Mouse (Mus musculus) stomach, postnatal 0 days (tissue): ENCODE data around the gene Synpo2l. TPM values are rescaled to one million over a fixed set of nuclear protein-coding genes. Genes with fewer than 3 reads are reported as not detected.
A peak's percentile ranks its signal among the peaks of the same experiment; 100 is the strongest.

Experiments used
- ATAC-seq: fragments of 200-750 bp; cut with Nextera tagmentation; 2 replicates; pipeline ENCODE4 v1.8.0; 2017; ENCODE audit not compliant: low FRiP score, low TSS enrichment
- DNase-seq: peaks from one replicate; pipeline ENCODE4 v3.0.0-alpha.2; 2016; ENCODE audit warnings: low spot score
- H3K27ac ChIP-seq: fragments of 300-500 bp; sonication (generic); replicated peaks from 2 replicates; pipeline ENCODE4 v1.5.1; 2014; ENCODE audit warnings: mild to moderate bottlenecking, control low read depth
- H3K27me3 ChIP-seq: fragments of 300-500 bp; sonication (generic); 2 replicates; pipeline ENCODE4 v1.6.1; 2014; ENCODE audit warnings: low read length; ENCODE audit not compliant: control insufficient read depth, insufficient read depth
- H3K36me3 ChIP-seq: fragments of 300-500 bp; sonication (generic); 2 replicates; pipeline ENCODE4 v1.6.1; 2014; ENCODE audit warnings: low read length, mixed read lengths; ENCODE audit not compliant: control insufficient read depth, insufficient read depth
- H3K4me1 ChIP-seq: fragments of 300-500 bp; sonication (generic); replicated peaks from 2 replicates; pipeline ENCODE4 v1.6.1; 2014; ENCODE audit warnings: antibody characterized with exemption; ENCODE audit not compliant: control insufficient read depth, insufficient read depth
- H3K4me2 ChIP-seq: fragments of 300-500 bp; sonication (generic); replicated peaks from 2 replicates; pipeline ENCODE4 v1.6.1; 2014; ENCODE audit warnings: low read depth, mild to moderate bottlenecking, control low read depth, moderate library complexity
- H3K4me3 ChIP-seq: fragments of 300-500 bp; sonication (generic); 2 replicates; pipeline ENCODE4 v1.5.1; 2014; ENCODE audit warnings: low read depth, low read length, control low read depth
- H3K9ac ChIP-seq: fragments of 300-500 bp; sonication (generic); 2 replicates; pipeline ENCODE4 v1.6.1; 2014; ENCODE audit warnings: mild to moderate bottlenecking, low read length, control low read depth, mixed read lengths
- H3K9me3 ChIP-seq: fragments of 300-500 bp; sonication (generic); 2 replicates; pipeline ENCODE4 v1.6.1; 2016; ENCODE audit warnings: low read length; ENCODE audit not compliant: control insufficient read depth
- CTCF ChIP-seq: IDR thresholded peaks from 2 replicates; pipeline ENCODE4 v1.5.1; 2016; ENCODE audit warnings: antibody characterized with exemption, low read depth, mild to moderate bottlenecking, moderate library complexity
- EP300 ChIP-seq: optimal IDR thresholded peaks from 2 replicates; pipeline ENCODE3; 2016; ENCODE audit warnings: antibody characterized with exemption
- WGBS: fragments of 180-500 bp; shearing (Covaris S2); extraction: QIAGEN DNeasy Blood & Tissue Kit; methylation state at CpG from one replicate; pipeline ENCODE4 v1.1.7; 2014; 5-methylcytosine and 5-hydroxymethylcytosine counted together
- polyA plus RNA-seq: library from polyadenylated mRNA; unstranded; fragments of >200 nt; fragmentation: Nextera tagmentation; extraction: Ambion mirVana; gene quantifications from 2 replicates; pipeline ENCODE4 v1.2.1, GENCODE M21; 2015

The Synpo2l gene
- polyA plus RNA-seq, 1 experiment from 2014 or later: 0.30 TPM

- Histone ChIP-seq H3K4me3 (peak within 1 kb of the TSS; percentile 73), H3K4me2 (peak within 1 kb of the TSS; percentile 60), H3K9ac (peak within 1 kb of the TSS; percentile 86), H3K27me3 (no peaks in the 10 kb centered on the region), H3K27ac (peak within 1 kb of the TSS; percentile 93), H3K36me3 (no peaks in the 10 kb centered on the region), H3K9me3 (no peaks in the 10 kb centered on the region), H3K4me1 (no peaks in the 10 kb centered on the region)
- TF ChIP-seq EP300 (peak; percentile 61), CTCF (no peak)
- peak; percentile 78 for ATAC-seq
- DNase-seq: peak; percentile 91
- WGBS: under 1% methylated on average over 61 of the region's 61 CpGs
These were observed 34.7 kb upstream of the Synpo2l start, which contains the start of gene Chchd1 for GRCm38 (mm10) chr14:20702741-20703381. TSS of gene Chchd1 (plus strand) at chr14:20703006.

GRCm38 (mm10) chr14:20702096-20702740 lies 34.1 kb upstream of the Synpo2l start:
- no peaks in the 10 kb centered on the region for H3K27me3 ChIP-seq
- H3K4me1 ChIP-seq: no peaks in the 10 kb centered on the region
- no peaks in the 10 kb centered on the region for H3K9me3 ChIP-seq
- peak; percentile 22; the same call in 1 of the 2 replicates for ATAC-seq
- peak overlapping the region; percentile 86 for H3K9ac ChIP-seq
- 4% methylated on average over 15 of the region's 15 CpGs for WGBS
- peak overlapping the region; percentile 73 for H3K4me3 ChIP-seq
- peak overlapping the region; percentile 60 for H3K4me2 ChIP-seq
- no peak for DNase-seq
- H3K27ac ChIP-seq: peak overlapping the region; percentile 93
- no peak for TF ChIP-seq CTCF
- no peak for TF ChIP-seq EP300
- H3K36me3 ChIP-seq: no peaks in the 10 kb centered on the region

GRCm38 (mm10) chr14:20701554-20701953 lies 33.4 kb upstream of the Synpo2l start:
- Histone ChIP-seq H3K27me3 (no peaks in the 10 kb centered on the region), H3K36me3 (no peaks in the 10 kb centered on the region), H3K4me3 (no peak overlapping the region; the same call in 1 of the 2 replicates), H3K9ac (no peak overlapping the region), H3K4me2 (peak overlapping the region; percentile 60), H3K9me3 (no peaks in the 10 kb centered on the region), H3K27ac (no peak overlapping the region), H3K4me1 (no peaks in the 10 kb centered on the region; the same call in 1 of the 2 replicates)
- TF ChIP-seq CTCF (no peak), EP300 (no peak)
- DNase-seq (no peak), ATAC-seq (no peak)
- WGBS: 62% methylated on average over 8 of the region's 8 CpGs

GRCm38 (mm10) chr14:20700362-20700761 lies 32.2 kb upstream of the Synpo2l start:
- H3K27ac ChIP-seq: no peak overlapping the region; the same call in 1 of the 2 replicates
- no peaks in the 10 kb centered on the region for H3K9me3 ChIP-seq
- no peak overlapping the region for H3K9ac ChIP-seq
- no peak for DNase-seq
- H3K27me3 ChIP-seq: no peaks in the 10 kb centered on the region
- 62% methylated on average over 3 of the region's 3 CpGs for WGBS
- no peak overlapping the region for H3K4me2 ChIP-seq
- no peak for TF ChIP-seq EP300
- H3K4me1 ChIP-seq: peaks cover 6% of the 10 kb centered on the region
- no peak overlapping the region for H3K4me3 ChIP-seq
- H3K36me3 ChIP-seq: no peaks in the 10 kb centered on the region
- ATAC-seq: no peak

GRCm38 (mm10) chr14:20698515-20698914 lies 30.4 kb upstream of the Synpo2l start:
- no peak for ATAC-seq
- Histone ChIP-seq H3K4me1 (peaks cover 6% of the 10 kb centered on the region), H3K4me3 (no peak overlapping the region)

GRCm38 (mm10) chr14:20696986-20697385 lies 28.8 kb upstream of the Synpo2l start:
- Histone ChIP-seq H3K4me2 (peak overlapping the region; percentile 74), H3K4me1 (peaks cover 6% of the 10 kb centered on the region), H3K36me3 (peaks cover 18% of the 10 kb centered on the region), H3K27me3 (no peaks in the 10 kb centered on the region), H3K4me3 (peak overlapping the region; percentile 94), H3K9me3 (no peaks in the 10 kb centered on the region), H3K27ac (no peak overlapping the region), H3K9ac (peak overlapping the region; percentile 90; the same call in 1 of the 2 replicates)
- DNase-seq (peak; percentile 61), ATAC-seq (no peak)
- TF ChIP-seq EP300 (no peak), CTCF (peak; percentile 78)
- 9% methylated on average over 1 of the region's 1 CpGs for WGBS

More at GRCm38 (mm10) chr14:20698515-20698914, 30.4 kb upstream of the Synpo2l start:
- WGBS: 76% methylated on average over 2 of the region's 2 CpGs
- no peaks in the 10 kb centered on the region for H3K27me3 ChIP-seq
- H3K27ac ChIP-seq: no peak overlapping the region
- no peak overlapping the region for H3K4me2 ChIP-seq
- peaks cover 5% of the 10 kb centered on the region for H3K36me3 ChIP-seq
- no peak overlapping the region for H3K9ac ChIP-seq
- no peaks in the 10 kb centered on the region for H3K9me3 ChIP-seq
- TF ChIP-seq CTCF: no peak
- DNase-seq: no peak
